Mouse (Mus musculus) forebrain, postnatal 0 days (tissue): ENCODE measurements at regions not wholly inside any gene's neighbourhood (a gene's known extent, or its start where the extent isn't known, plus 50 kb on each side); places are given as distances from the start of the nearest gene placed in this dataset.

ENCODE experiments used
- ATAC-seq: fragments of 200-750 bp; cut with Nextera tagmentation; 2 replicates; pipeline ENCODE4 v1.8.0; 2017; ENCODE audit warnings: mild to moderate bottlenecking, moderate library complexity
- DNase-seq: peaks from one replicate; pipeline ENCODE4 v3.0.0-alpha.2; 2015
- H3K27ac ChIP-seq: fragments of 300-500 bp; sonication (generic); 2 replicates; pipeline ENCODE4 v1.5.1; 2014; ENCODE audit warnings: low read depth, mild to moderate bottlenecking, antibody characterized with exemption, low read length, moderate library complexity, mixed read lengths
- H3K27me3 ChIP-seq: fragments of 300-500 bp; sonication (generic); 2 replicates; pipeline ENCODE4 v1.6.1; 2014; ENCODE audit warnings: mild to moderate bottlenecking, low read length, mixed read lengths; ENCODE audit not compliant: insufficient read depth
- H3K36me3 ChIP-seq: fragments of 300-500 bp; sonication (generic); 2 replicates; pipeline ENCODE4 v1.6.1; 2014; ENCODE audit warnings: mild to moderate bottlenecking, moderate library complexity; ENCODE audit not compliant: insufficient read depth
- H3K4me1 ChIP-seq: fragments of 300-500 bp; sonication (generic); 2 replicates; pipeline ENCODE4 v1.6.1; 2014; ENCODE audit warnings: antibody characterized with exemption; ENCODE audit not compliant: insufficient read depth
- H3K4me2 ChIP-seq: fragments of 300-500 bp; sonication (generic); 2 replicates; pipeline ENCODE4 v1.6.1; 2014; ENCODE audit warnings: low read depth, mild to moderate bottlenecking, moderate library complexity
- H3K4me3 ChIP-seq: fragments of 300-500 bp; sonication (generic); 2 replicates; pipeline ENCODE4 v1.5.1; 2014; ENCODE audit warnings: low read depth, low read length, mixed read lengths
- H3K9ac ChIP-seq: fragments of 300-500 bp; sonication (generic); 2 replicates; pipeline ENCODE4 v1.6.1; 2014; ENCODE audit warnings: mild to moderate bottlenecking
- H3K9me3 ChIP-seq: fragments of 300-500 bp; sonication (generic); 2 replicates; pipeline ENCODE4 v1.6.1; 2016; ENCODE audit warnings: low read length
- CTCF ChIP-seq: sonication (generic); IDR thresholded peaks from 2 replicates; pipeline ENCODE4 v1.5.1; 2016; ENCODE audit warnings: antibody characterized with exemption, control low read depth, low read depth
- WGBS: fragments of 180-500 bp; shearing (Covaris S2); extraction: QIAGEN DNeasy Blood & Tissue Kit; methylation state at CpG from one replicate; pipeline ENCODE4 v1.1.7; 2014; 5-methylcytosine and 5-hydroxymethylcytosine counted together

- Histone ChIP-seq H3K27me3 (no peaks in the 10 kb centered on the region), H3K4me2 (no peak overlapping the region), H3K9me3 (no peaks in the 10 kb centered on the region), H3K9ac (no peak overlapping the region), H3K27ac (no peak overlapping the region), H3K4me1 (0 out of 2 replicates have a peak, but pooled peaks cover 3% of the 10 kb centered on the region), H3K4me3 (no peak overlapping the region), H3K36me3 (no peaks in the 10 kb centered on the region)
- 9% methylated on average over 6 of the region's 6 CpGs for WGBS
- no peak for TF ChIP-seq CTCF
- peak; percentile 79 for ATAC-seq
- DNase-seq: peak; percentile 16
Observed at GRCm38 (mm10) chr4:69824215-69824902, 585.9 kb downstream of the Cdk5rap2 start.

GRCm38 (mm10) chr4:69823311-69823940 is 586.8 kb downstream of the Cdk5rap2 start:
- DNase-seq (no peak), ATAC-seq (no peak; the same call in 1 of the 2 replicates)
- TF ChIP-seq CTCF: no peak
- no peak overlapping the region for H3K27ac ChIP-seq
- no peaks in the 10 kb centered on the region for H3K36me3 ChIP-seq
- H3K4me3 ChIP-seq: no peak overlapping the region
- H3K4me1 ChIP-seq: 0 out of 2 replicates have a peak, but pooled peaks cover 3% of the 10 kb centered on the region
- no peaks in the 10 kb centered on the region for H3K9me3 ChIP-seq
- 20% methylated on average over 1 of the region's 1 CpGs for WGBS
- no peak overlapping the region for H3K9ac ChIP-seq
- no peak overlapping the region for H3K4me2 ChIP-seq
- no peaks in the 10 kb centered on the region for H3K27me3 ChIP-seq

DNA sequence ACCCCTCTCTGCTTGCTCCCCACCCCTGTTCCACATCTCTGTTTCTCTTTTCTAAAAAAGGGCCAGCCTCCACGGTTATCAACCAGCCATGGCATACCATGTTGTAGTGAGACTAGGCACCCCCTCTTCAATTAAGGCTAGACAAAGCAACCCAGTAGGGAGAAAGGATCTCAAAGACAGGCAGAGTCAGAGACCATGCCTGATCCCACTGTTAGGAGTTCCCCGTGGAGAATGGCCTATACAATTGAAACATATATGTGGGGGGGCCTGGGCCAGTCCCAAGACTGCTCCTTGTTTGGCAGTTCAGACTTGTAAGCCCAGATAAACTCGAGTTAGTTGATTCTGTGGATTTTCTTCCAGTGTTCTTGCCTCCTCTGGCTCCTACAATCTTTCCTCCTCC is 591.4 kb downstream of the Cdk5rap2 start:
- H3K27me3 ChIP-seq: no peaks in the 10 kb centered on the region
- no peak overlapping the region for H3K4me3 ChIP-seq
- ATAC-seq (no peak), DNase-seq (no peak)
- H3K36me3 ChIP-seq: no peaks in the 10 kb centered on the region
- no peak for TF ChIP-seq CTCF
- H3K9me3 ChIP-seq: no peaks in the 10 kb centered on the region
- no peak overlapping the region for H3K9ac ChIP-seq
- H3K4me1 ChIP-seq: no peaks in the 10 kb centered on the region
- WGBS: 4% methylated on average over 3 of the region's 3 CpGs
- H3K27ac ChIP-seq: no peak overlapping the region
- H3K4me2 ChIP-seq: no peak overlapping the region

DNA sequence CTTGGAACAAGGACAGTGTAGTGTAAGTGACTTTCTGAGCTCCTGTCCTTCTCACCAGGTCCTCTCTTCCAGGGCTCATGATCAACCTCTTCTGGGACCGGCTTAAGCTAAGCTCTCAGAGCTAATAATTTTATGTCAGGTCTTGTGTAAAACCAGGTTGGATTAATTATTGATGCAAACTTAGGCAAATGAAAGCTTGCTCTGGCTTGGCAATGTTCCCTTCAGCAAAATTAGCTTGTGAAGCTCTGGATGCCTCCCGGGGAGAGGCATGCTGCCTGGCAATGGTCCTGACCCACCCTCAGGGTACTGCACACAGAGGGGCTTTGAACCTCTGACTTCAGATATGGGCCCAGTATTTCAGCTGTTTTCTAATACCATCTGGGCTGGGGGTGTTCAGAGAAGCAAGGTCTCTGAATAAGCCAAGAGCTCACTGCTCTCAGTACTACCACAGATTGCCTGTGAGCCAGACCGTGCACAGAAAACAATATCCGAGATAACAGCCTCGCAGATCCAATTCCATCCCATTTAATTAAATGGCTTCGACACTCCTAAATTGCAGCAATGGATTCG is 624.7 kb downstream of the Cdk5rap2 start:
- Histone ChIP-seq H3K36me3 (no peaks in the 10 kb centered on the region), H3K9ac (no peak overlapping the region), H3K4me1 (no peaks in the 10 kb centered on the region), H3K27ac (no peak overlapping the region), H3K27me3 (no peaks in the 10 kb centered on the region), H3K9me3 (no peaks in the 10 kb centered on the region), H3K4me3 (no peak overlapping the region), H3K4me2 (no peak overlapping the region)
- ATAC-seq: no peak
- WGBS: 77% methylated on average over 7 of the region's 7 CpGs
- no peak for TF ChIP-seq CTCF
- DNase-seq: no peak

DNA sequence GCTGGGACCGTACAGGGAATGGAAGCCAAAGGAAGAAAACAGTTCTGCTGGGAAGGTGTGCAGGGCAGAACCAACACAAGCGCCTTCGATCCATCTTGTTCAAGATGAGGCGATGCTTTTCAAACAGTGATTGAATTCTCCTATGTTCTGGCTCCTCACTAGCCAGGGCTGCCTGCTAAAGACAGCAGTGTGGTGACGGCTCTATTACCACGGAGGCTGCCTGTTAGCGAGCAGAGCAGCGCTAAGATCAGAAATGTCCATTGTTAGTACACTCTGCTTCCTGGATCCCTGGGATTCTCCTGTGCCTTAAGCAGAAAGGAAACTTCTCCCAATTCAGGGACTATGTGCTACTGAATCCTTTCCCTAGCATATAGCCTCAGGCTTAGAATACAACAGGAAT is 629.0 kb downstream of the Cdk5rap2 start:
- no peak overlapping the region for H3K4me2 ChIP-seq
- H3K27me3 ChIP-seq: no peaks in the 10 kb centered on the region
- 56% methylated on average over 8 of the region's 8 CpGs for WGBS
- H3K4me1 ChIP-seq: no peaks in the 10 kb centered on the region
- TF ChIP-seq CTCF: no peak
- ATAC-seq (no peak; the same call in 1 of the 2 replicates), DNase-seq (no peak)
- no peak overlapping the region for H3K4me3 ChIP-seq
- H3K9ac ChIP-seq: no peak overlapping the region
- H3K9me3 ChIP-seq: no peaks in the 10 kb centered on the region
- H3K27ac ChIP-seq: no peak overlapping the region
- no peaks in the 10 kb centered on the region for H3K36me3 ChIP-seq

GRCm38 (mm10) chr4:69761841-69762240 is 648.4 kb downstream of the Cdk5rap2 start:
- Histone ChIP-seq H3K4me1 (no peaks in the 10 kb centered on the region), H3K4me2 (no peak overlapping the region), H3K27ac (no peak overlapping the region), H3K9ac (no peak overlapping the region), H3K36me3 (no peaks in the 10 kb centered on the region), H3K27me3 (no peaks in the 10 kb centered on the region), H3K9me3 (no peaks in the 10 kb centered on the region), H3K4me3 (no peak overlapping the region)
- DNase-seq (no peak), ATAC-seq (no peak)
- 83% methylated on average over 3 of the region's 3 CpGs for WGBS
- TF ChIP-seq CTCF: no peak

DNA sequence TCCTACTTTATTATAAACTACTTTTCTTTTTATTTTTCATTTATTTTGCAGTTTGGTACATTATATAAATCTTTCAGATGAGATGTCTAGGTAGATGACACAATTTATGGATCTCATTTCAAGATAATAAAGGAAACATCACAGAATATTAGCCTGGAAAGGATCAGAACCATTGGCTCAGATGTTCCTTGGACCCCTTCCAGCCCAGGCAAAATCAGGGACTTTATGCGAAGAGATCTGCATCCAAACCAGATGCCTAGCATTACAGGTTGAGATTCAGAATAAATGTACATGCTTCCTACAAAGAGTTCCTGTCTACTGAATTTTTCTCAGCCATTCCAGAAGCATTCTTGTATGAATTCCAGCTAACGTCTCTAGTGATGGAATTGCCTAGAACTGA is 650.6 kb downstream of the Cdk5rap2 start:
- Histone ChIP-seq H3K27ac (no peak overlapping the region), H3K4me2 (no peak overlapping the region), H3K36me3 (no peaks in the 10 kb centered on the region), H3K4me3 (no peak overlapping the region), H3K4me1 (no peaks in the 10 kb centered on the region), H3K27me3 (no peaks in the 10 kb centered on the region), H3K9me3 (no peaks in the 10 kb centered on the region), H3K9ac (no peak overlapping the region)
- no peak for DNase-seq
- WGBS: 58% methylated on average over 2 of the region's 2 CpGs
- ATAC-seq: no peak
- no peak for TF ChIP-seq CTCF
